Mouse (Mus musculus): ENCODE data around the gene Gba. TPM values are rescaled to one million over a fixed set of nuclear protein-coding genes. Genes with fewer than 3 reads are reported as not detected.
"Not testable (repeated sequence)": the region's sequence is repeated elsewhere in the genome, so short reads cannot be mapped to it uniquely, and the experiment has no call there.

The Gba gene
- polyA plus RNA-seq (2015; fragmentation: Nextera tagmentation; extraction: Ambion mirVana) = 40.1 and 41.2 TPM in 2 replicates

GRCm38 (mm10) chr3:89202253-89203141 lies at the start of gene Gba:
Gene Gba, plus strand, starts transcription at chr3:89202928.
- peak within 1 kb of the TSS; percentile 14; the same call in 1 of the 2 replicates for H3K9ac ChIP-seq
- H3K4me3 ChIP-seq (replicated peaks) = peak within 1 kb of the TSS; percentile 48
- no peaks in the 10 kb centered on the region for H3K27me3 ChIP-seq (replicated peaks)
- H3K4me2 ChIP-seq = peak within 1 kb of the TSS; percentile 53
- peaks cover 14% of the 10 kb centered on the region for H3K36me3 ChIP-seq
- H3K4me1 ChIP-seq = peaks cover 4% of the 10 kb centered on the region
- H3K27ac ChIP-seq = no peak within 1 kb of the TSS
- H3K9me3 ChIP-seq = no peaks in the 10 kb centered on the region
- ATAC-seq (ENCODE audit: insufficient read depth, low FRiP score, low read depth) = peak; percentile 82
- WGBS = 26% methylated on average over 13 of the region's 13 CpGs

- H3K4me2 ChIP-seq = no peak overlapping the region
- H3K9me3 ChIP-seq = no peaks in the 10 kb centered on the region
- ATAC-seq (ENCODE audit: insufficient read depth, low FRiP score, low read depth) = no peak
- no peak overlapping the region for H3K4me3 ChIP-seq (replicated peaks)
- no peak overlapping the region for H3K9ac ChIP-seq
- WGBS = 87% methylated on average over 8 of the region's 8 CpGs
- H3K4me1 ChIP-seq = peaks cover 8% of the 10 kb centered on the region; the same call in 1 of the 2 replicates
- no peak overlapping the region for H3K27ac ChIP-seq
- H3K36me3 ChIP-seq = no peaks in the 10 kb centered on the region
- H3K27me3 ChIP-seq (replicated peaks) = peaks cover 13% of the 10 kb centered on the region; the same call in 1 of the 2 replicates
Observed at GRCm38 (mm10) chr3:89156951-89157350, 45.8 kb upstream of the Gba start.

GRCm38 (mm10) chr3:89158651-89159050 lies 44.1 kb upstream of the Gba start:
- Histone ChIP-seq H3K4me1 (peaks cover 9% of the 10 kb centered on the region), H3K9me3 (no peaks in the 10 kb centered on the region), H3K27me3 (replicated peaks) (peaks cover 13% of the 10 kb centered on the region; the same call in 1 of the 2 replicates), H3K27ac (no peak overlapping the region), H3K4me2 (no peak overlapping the region), H3K9ac (no peak overlapping the region), H3K4me3 (replicated peaks) (no peak overlapping the region), H3K36me3 (no peaks in the 10 kb centered on the region)
- 21% methylated on average over 7 of the region's 7 CpGs for WGBS
- no peak for ATAC-seq (ENCODE audit: insufficient read depth, low FRiP score, low read depth)

- no peak overlapping the region for H3K9ac ChIP-seq
- H3K27ac ChIP-seq = no peak overlapping the region
- H3K9me3 ChIP-seq = no peaks in the 10 kb centered on the region
- 1% methylated on average over 13 of the region's 13 CpGs for WGBS
- H3K36me3 ChIP-seq = no peaks in the 10 kb centered on the region
- H3K27me3 ChIP-seq (replicated peaks) = peaks cover 13% of the 10 kb centered on the region; the same call in 1 of the 2 replicates
- H3K4me1 ChIP-seq = peaks cover 12% of the 10 kb centered on the region
- H3K4me2 ChIP-seq = peak overlapping the region; percentile 100
- peak; percentile 53; the same call in 1 of the 2 replicates for ATAC-seq (ENCODE audit: insufficient read depth, low FRiP score, low read depth)
- peak overlapping the region; percentile 57 for H3K4me3 ChIP-seq (replicated peaks)
Observed at GRCm38 (mm10) chr3:89159211-89159610, 43.5 kb upstream of the Gba start.

- under 1% methylated on average over 53 of the region's 66 CpGs for WGBS
Observed at GRCm38 (mm10) chr3:89159616-89160344, 42.9 kb upstream of the Gba start, which contains the start of gene Hcn3. Gene Hcn3, minus strand, starts transcription at chr3:89160196.

GRCm38 (mm10) chr3:89161207-89161606 lies 41.5 kb upstream of the Gba start:
- not testable (repeated sequence) for ATAC-seq (ENCODE audit: insufficient read depth, low FRiP score, low read depth); H3K9me3 ChIP-seq; H3K4me3 ChIP-seq (replicated peaks); H3K4me2 ChIP-seq; H3K9ac ChIP-seq; H3K36me3 ChIP-seq; H3K27ac ChIP-seq
- Histone ChIP-seq H3K4me1 (peaks cover 20% of the 10 kb centered on the region), H3K27me3 (replicated peaks) (peaks cover 13% of the 10 kb centered on the region; the same call in 1 of the 2 replicates)

More at GRCm38 (mm10) chr3:89159616-89160344, 42.9 kb upstream of the Gba start, which contains the start of gene Hcn3:
- Histone ChIP-seq H3K9ac (no peak within 1 kb of the TSS), H3K4me3 (replicated peaks) (peak within 1 kb of the TSS; percentile 57), H3K4me2 (peak within 1 kb of the TSS; percentile 100), H3K9me3 (no peaks in the 10 kb centered on the region), H3K36me3 (no peaks in the 10 kb centered on the region), H3K4me1 (peaks cover 12% of the 10 kb centered on the region), H3K27me3 (replicated peaks) (peaks cover 13% of the 10 kb centered on the region; the same call in 1 of the 2 replicates), H3K27ac (no peak within 1 kb of the TSS)
- peak; percentile 56; the same call in 1 of the 2 replicates for ATAC-seq (ENCODE audit: insufficient read depth, low FRiP score, low read depth)

- no peak overlapping the region for H3K4me2 ChIP-seq
- H3K9me3 ChIP-seq = no peaks in the 10 kb centered on the region
- ATAC-seq (ENCODE audit: insufficient read depth, low FRiP score, low read depth) = no peak
- 79% methylated on average over 4 of the region's 4 CpGs for WGBS
- H3K27ac ChIP-seq = no peak overlapping the region
- no peaks in the 10 kb centered on the region for H3K36me3 ChIP-seq
- no peak overlapping the region for H3K9ac ChIP-seq
- H3K4me3 ChIP-seq (replicated peaks) = no peak overlapping the region
- H3K27me3 ChIP-seq (replicated peaks) = peaks cover 13% of the 10 kb centered on the region; the same call in 1 of the 2 replicates
- peaks cover 24% of the 10 kb centered on the region for H3K4me1 ChIP-seq
Observed at GRCm38 (mm10) chr3:89161786-89162185, 40.9 kb upstream of the Gba start.

GRCm38 (mm10) chr3:89163123-89163522 lies 39.6 kb upstream of the Gba start:
- peaks cover 5% of the 10 kb centered on the region for H3K36me3 ChIP-seq
- no peak overlapping the region for H3K27ac ChIP-seq
- H3K9me3 ChIP-seq = no peaks in the 10 kb centered on the region
- no peak overlapping the region for H3K9ac ChIP-seq
- no peak overlapping the region for H3K4me3 ChIP-seq (replicated peaks)
- no peak overlapping the region for H3K4me2 ChIP-seq
- 70% methylated on average over 1 of the region's 1 CpGs for WGBS
- H3K4me1 ChIP-seq = peaks cover 24% of the 10 kb centered on the region
- ATAC-seq (ENCODE audit: insufficient read depth, low FRiP score, low read depth) = no peak
- peaks cover 10% of the 10 kb centered on the region; the same call in 1 of the 2 replicates for H3K27me3 ChIP-seq (replicated peaks)

- 66% methylated on average over 5 of the region's 5 CpGs for WGBS
- Histone ChIP-seq H3K4me1 (peaks cover 24% of the 10 kb centered on the region), H3K27me3 (replicated peaks) (peaks cover 4% of the 10 kb centered on the region; the same call in 1 of the 2 replicates), H3K36me3 (peaks cover 10% of the 10 kb centered on the region), H3K9ac (no peak overlapping the region), H3K4me2 (peak overlapping the region; percentile 54), H3K9me3 (no peaks in the 10 kb centered on the region), H3K4me3 (replicated peaks) (peak overlapping the region; percentile 92), H3K27ac (no peak overlapping the region; the same call in 1 of the 2 replicates)
- no peak for ATAC-seq (ENCODE audit: insufficient read depth, low FRiP score, low read depth)
Observed at GRCm38 (mm10) chr3:89163643-89164245, 39.0 kb upstream of the Gba start.

GRCm38 (mm10) chr3:89164506-89165267 lies 38.0 kb upstream of the Gba start, which contains the start of gene Clk2:
Gene Clk2, plus strand, starts transcription at chr3:89164795.
- peak; percentile 98 for ATAC-seq (ENCODE audit: insufficient read depth, low FRiP score, low read depth)
- H3K4me1 ChIP-seq = peaks cover 22% of the 10 kb centered on the region
- H3K4me3 ChIP-seq (replicated peaks) = peak within 1 kb of the TSS; percentile 92
- peak within 1 kb of the TSS; percentile 98 for H3K27ac ChIP-seq
- peak within 1 kb of the TSS; percentile 90 for H3K9ac ChIP-seq
- no peaks in the 10 kb centered on the region for H3K9me3 ChIP-seq
- WGBS = under 1% methylated on average over 71 of the region's 79 CpGs
- H3K27me3 ChIP-seq (replicated peaks) = no peaks in the 10 kb centered on the region
- peak within 1 kb of the TSS; percentile 54 for H3K4me2 ChIP-seq
- peaks cover 19% of the 10 kb centered on the region for H3K36me3 ChIP-seq
